Mouse (Mus musculus) adrenal gland, postnatal 0 days (tissue): Measurements from ENCODE around the gene Mycbp. TPM values are rescaled to one million over a fixed set of nuclear protein-coding genes. Genes with fewer than 3 reads are reported as not detected.

Experiments
- polyA plus RNA-seq: library from polyadenylated mRNA; unstranded; fragments of >200 nt; fragmentation: Nextera tagmentation; extraction: Ambion mirVana; gene quantifications from 2 replicates; pipeline ENCODE4 v1.2.1, GENCODE M21; 2015

The Mycbp gene
- polyA plus RNA-seq = 144 and 161 TPM in 2 replicates

DNA sequence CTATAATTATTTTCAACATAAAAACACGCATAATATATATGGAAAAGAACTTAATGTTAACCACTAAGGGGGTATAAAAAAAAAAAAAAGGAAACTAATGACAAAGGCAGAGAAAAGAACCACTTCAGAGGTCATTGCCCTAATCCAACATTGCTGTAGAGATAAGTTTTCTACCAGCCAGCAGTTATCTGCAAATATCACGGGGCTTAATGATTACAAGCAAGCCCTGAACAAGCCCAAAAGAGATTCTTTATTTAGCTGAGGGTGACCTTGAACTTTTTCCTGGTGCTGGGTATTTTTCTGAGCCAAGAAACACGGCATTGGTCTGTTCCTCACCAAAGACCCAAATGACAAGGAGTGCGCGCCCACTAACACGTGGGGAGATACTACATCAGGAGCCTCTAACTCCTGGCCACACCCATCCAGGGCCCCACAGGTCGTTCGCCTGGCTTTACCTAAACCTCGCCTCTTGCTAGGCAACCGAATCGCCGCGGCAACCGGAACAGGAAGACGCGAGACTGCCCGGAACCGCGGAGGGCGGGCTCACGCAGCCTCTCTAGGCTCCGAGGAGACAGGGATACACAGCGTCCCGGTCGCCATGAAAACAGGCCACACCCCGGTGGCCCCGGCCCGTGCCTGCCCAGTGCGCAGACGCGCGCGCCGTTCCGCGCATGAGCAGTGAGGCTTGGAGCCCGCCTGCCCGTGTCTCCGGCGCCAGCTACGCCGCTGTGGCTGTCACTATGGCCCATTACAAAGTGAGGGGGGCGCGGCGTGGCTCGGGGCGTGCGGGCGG, at the start of gene Mycbp:
Gene Mycbp (plus strand): TSS at position 500 of the 793 bp plus-strand sequence.

GRCm38 (mm10) chr4:123859379-123859778, 45.3 kb upstream of the Mycbp start, which contains the start of gene 4933427I04Rik:
Gene 4933427I04Rik (plus strand): TSS chr4:123859679.

DNA sequence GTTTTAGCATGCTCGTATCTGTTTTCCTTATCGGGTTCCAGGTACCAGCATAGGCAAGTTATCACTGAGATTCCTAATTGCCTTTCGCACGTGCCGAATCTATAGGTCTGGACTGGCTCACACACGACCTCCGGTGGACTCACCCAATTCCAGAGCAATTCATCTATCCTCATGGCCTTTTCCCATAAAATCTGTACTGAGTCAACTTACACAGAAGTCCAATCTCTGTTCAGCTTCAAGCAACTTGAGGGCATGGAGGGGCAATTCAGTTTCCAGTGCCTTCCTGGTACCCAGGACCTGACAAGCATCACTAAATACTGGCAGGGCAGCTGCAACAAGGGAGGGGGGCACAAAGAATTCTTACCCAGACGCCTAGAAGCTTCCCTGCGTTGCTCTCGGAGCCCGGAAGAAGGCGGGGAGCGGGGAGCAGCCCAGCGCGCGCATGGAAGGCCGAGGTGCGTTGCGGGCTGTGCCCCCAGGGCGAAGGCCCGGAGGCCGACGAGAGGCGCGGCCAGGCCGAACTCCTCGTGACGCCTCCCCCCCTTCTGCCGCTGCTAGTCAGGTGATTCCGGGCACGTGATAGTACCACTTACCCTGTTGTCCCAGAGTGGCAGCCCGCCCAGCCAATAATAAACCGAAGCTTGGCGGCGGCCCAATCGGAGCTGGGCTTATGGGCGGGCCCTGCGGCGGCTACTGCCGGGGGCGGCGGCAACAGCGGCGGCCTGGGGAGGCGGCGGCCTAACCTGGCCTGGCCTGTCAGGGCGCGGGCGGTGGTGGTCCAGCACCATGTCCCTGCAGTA, 12.3 kb downstream of the Mycbp start, which contains the start of gene Rragc:
Gene Rragc (plus strand): TSS at position 699 of the 800 bp plus-strand sequence.

DNA sequence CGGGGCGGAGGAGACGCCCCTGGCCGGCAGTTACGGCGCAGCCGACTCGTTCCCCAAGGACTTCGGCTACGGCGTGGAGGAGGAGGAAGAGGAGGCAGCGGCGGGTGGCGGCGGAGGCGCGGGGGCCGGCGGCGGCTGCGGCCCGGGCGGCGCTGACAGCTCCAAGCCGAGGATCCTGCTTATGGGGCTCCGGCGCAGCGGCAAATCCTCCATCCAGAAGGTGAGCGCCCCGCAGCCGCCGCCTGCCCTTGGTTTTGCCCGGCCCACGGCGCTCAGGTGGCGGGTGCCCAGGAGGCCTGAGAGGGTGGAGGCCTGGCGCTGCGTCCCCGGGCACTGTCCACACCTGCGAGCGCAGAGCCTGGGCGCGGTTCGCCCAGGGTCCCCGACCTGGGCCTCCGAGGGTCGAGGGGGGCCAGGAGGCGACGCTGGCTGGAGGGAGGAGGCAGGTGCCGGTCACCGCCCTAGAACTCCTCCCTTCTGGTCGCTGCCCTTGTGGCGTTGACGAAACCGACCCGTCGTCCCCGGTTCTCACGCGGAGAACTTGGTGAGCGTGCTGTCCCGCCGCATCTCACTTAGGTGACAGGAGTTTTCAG, 13.0 kb downstream of the Mycbp start, which contains the start of gene 4930535I16Rik:
Gene 4930535I16Rik (minus strand): TSS at position 475 of the 593 bp plus-strand sequence.

Other genes with a start within 250 kb of the Mycbp start
- 22.3 and 23.9 TPM in 2 replicates for gene Macf1, start 220.5 kb upstream of the Mycbp start, polyA plus RNA-seq
- 504 and 512 TPM in 2 replicates for gene Ndufs5, start 186.6 kb upstream of the Mycbp start, polyA plus RNA-seq
- 47.0 and 69.0 TPM in 2 replicates for gene Akirin1, start 154.5 kb upstream of the Mycbp start, polyA plus RNA-seq
- 0.99 and 2.3 TPM in 2 replicates for gene Rhbdl2, start 117.0 kb upstream of the Mycbp start, polyA plus RNA-seq
- gene 4933427I04Rik, start 45.2 kb upstream of the Mycbp start, polyA plus RNA-seq = 0.14 TPM in 2 replicates
- gene Rragc, start 12.6 kb downstream of the Mycbp start, polyA plus RNA-seq = 40.2 and 53.9 TPM in 2 replicates
- not detected in 2 replicates for gene 4930535I16Rik, start 13.2 kb downstream of the Mycbp start, polyA plus RNA-seq